ENCODE assay signal across 10 mouse cellular contexts in genomic region chr4:99913894-99914451, GRCm38 (mm10). TPM values are rescaled to one million over a fixed set of nuclear protein-coding genes. Genes with fewer than 3 reads are reported as not detected.
DNase-seq lines count a peak whose midpoint lies in the region; ATAC-seq and TF ChIP-seq lines count a peak whose summit lies in the region.
"Had no signal": no experiment of that assay in that cellular context is flagged by ENCODE, and none has a peak within 500 bp of the region (broad histone marks: within the 10 kb centered on the region; RNA-seq: fewer than 3 reads in every experiment).

No protein-coding gene starts in this region.

- no peak overlapping the region for H3K4me3 ChIP-seq in liver, adult 2 months (ENCODE audit: insufficient read depth, low read depth, low read length)
- no peak overlapping the region for H3K4me3 ChIP-seq in liver, embryonic 11.5 days (ENCODE audit: low read depth, low read length)
- H3K4me3 ChIP-seq: hindbrain, embryonic 15.5 days; liver, embryonic 13.5 days had no signal

- in situ Hi-C loops in Patski (cut with MboI; ENCODE audit: low pct_unique_long_range_greater_than_20kb): no loop called here

- TF ChIP-seq CTCF in liver, adult 2 months (IDR thresholded peaks at IDR 0.05; ENCODE audit: low read depth, low read length): no peak
- TF ChIP-seq CTCF in Patski (IDR thresholded peaks at IDR 0.05): peak; percentile 50

- no peak overlapping the region for H3K9ac ChIP-seq in liver, adult 2 months (ENCODE audit: low read depth, low read length)
- H3K9ac ChIP-seq in liver, embryonic 11.5 days (ENCODE audit: low read depth, low read length): no peak overlapping the region
- H3K9ac ChIP-seq: hindbrain, embryonic 15.5 days; liver, embryonic 13.5 days had no signal

- no peak overlapping the region for H3K4me2 ChIP-seq in liver, embryonic 11.5 days
- H3K4me2 ChIP-seq: hindbrain, embryonic 15.5 days; liver, embryonic 13.5 days had no signal

- H3K4me1 ChIP-seq in liver, adult 2 months (ENCODE audit: control insufficient read depth, insufficient read depth, low read length): no peaks in the 10 kb centered on the region
- no peaks in the 10 kb centered on the region for H3K4me1 ChIP-seq in liver, embryonic 11.5 days (replicated peaks; ENCODE audit: control insufficient read depth, insufficient read depth, low read length)
- H3K4me1 ChIP-seq: hindbrain, embryonic 15.5 days; liver, embryonic 13.5 days had no signal

- POLR2A ChIA-PET in Patski (lab: Charles Lee): interaction anchor here (0.5 kb wide), 1 partner anchor 555 kb away, joined by 3 read pairs; no protein-coding TSS in a partner anchor

- H3K79me2 ChIP-seq in liver, adult 2 months (ENCODE audit: control insufficient read depth, insufficient read depth, low read length): no peaks in the 10 kb centered on the region

- CTCF ChIA-PET in Patski (lab: Charles Lee): interaction anchor here (1.5 to 2.2 kb wide), 2 partner anchors 13 to 15 kb away, joined by 3 to 8 read pairs; partner anchors contain the start of genes Itgb3bp and Pgm1

- no peak for TF ChIP-seq POLR2A in liver, adult 2 months (IDR thresholded peaks at IDR 0.05; ENCODE audit: extremely low read depth, insufficient read depth, low read length)

- no peak for ATAC-seq in liver, embryonic 11.5 days (replicated peaks; ENCODE audit: low FRiP score)
- ATAC-seq in Patski: no peak

- no peaks in the 10 kb centered on the region for H3K9me3 ChIP-seq in liver, embryonic 11.5 days (ENCODE audit: control insufficient read depth, low read length)
- H3K9me3 ChIP-seq: hindbrain, embryonic 15.5 days; liver, embryonic 13.5 days had no signal

- intact Hi-C loops in heart, postnatal 25 days (cut with DNase I): no loop called here

- no peaks in the 10 kb centered on the region for H3K36me3 ChIP-seq in liver, adult 2 months (ENCODE audit: control insufficient read depth, insufficient read depth, low read length)
- no peaks in the 10 kb centered on the region for H3K36me3 ChIP-seq in liver, embryonic 11.5 days (ENCODE audit: control insufficient read depth, insufficient read depth, low read length)
- H3K36me3 ChIP-seq: hindbrain, embryonic 15.5 days; liver, embryonic 13.5 days had no signal

- peak; percentile 16 for DNase-seq in adrenal gland, postnatal 14 days
- no peak for DNase-seq in adrenal gland, postnatal 10 days
- peak; percentile 43 for DNase-seq in liver, adult 2 months (ENCODE audit: extremely low read depth, low read depth, low spot score)
- DNase-seq in liver, embryonic 11.5 days (ENCODE audit: low spot score): no peak
- DNase-seq in Patski (ENCODE audit: low read depth, low spot score): no peak
- peak; percentile 72 for DNase-seq in induced T-regulatory cell, adult 2 months (ENCODE audit: low read depth)
- no peak for DNase-seq in right cerebral cortex, postnatal 14 days
- no peak for DNase-seq in heart, postnatal 25 days (ENCODE audit: low spot score)
- DNase-seq: liver, embryonic 13.5 days had no signal

- H3K27me3 ChIP-seq in liver, adult 2 months (ENCODE audit: control insufficient read depth, insufficient read depth, low read length): no peaks in the 10 kb centered on the region
- H3K27me3 ChIP-seq in liver, embryonic 11.5 days (replicated peaks; ENCODE audit: control insufficient read depth, insufficient read depth, low read length): no peaks in the 10 kb centered on the region
- no peaks in the 10 kb centered on the region for H3K27me3 ChIP-seq in Patski
- H3K27me3 ChIP-seq: hindbrain, embryonic 15.5 days; liver, embryonic 13.5 days had no signal

- WGBS in liver, adult 2 months: 59% methylated on average over 4 of the region's 4 CpGs
- WGBS in liver, embryonic 11.5 days: 63% methylated on average over 4 of the region's 4 CpGs

- no peak overlapping the region for H3K27ac ChIP-seq in liver, adult 2 months (replicated peaks; ENCODE audit: insufficient read depth, low read depth, low read length)
- H3K27ac ChIP-seq in liver, embryonic 11.5 days (ENCODE audit: low read depth, low read length): no peak overlapping the region
- H3K27ac ChIP-seq: hindbrain, embryonic 15.5 days; liver, embryonic 13.5 days had no signal

RNA-seq across cellular contexts. Expression of gene Pgm1, which starts 15.2 kb away (rescaled TPM):
- 99.1 and 125 TPM in 2 replicates for total RNA-seq in adrenal gland, postnatal 14 days (2021)
- total RNA-seq in adrenal gland, postnatal 10 days (2021): 100 to 1,000 TPM; 137 to 157 TPM
- 219 and 229 TPM in 2 replicates for total RNA-seq in liver, adult 2 months (2014; rRNA removed)
- 158 and 175 TPM in 2 replicates for polyA plus RNA-seq in liver, adult 2 months (2012; rRNA removed)
- 105 and 117 TPM in 2 replicates for polyA plus RNA-seq in liver, embryonic 11.5 days (2014; fragmentation: Nextera tagmentation; extraction: Ambion mirVana)
- polyA plus RNA-seq in Patski (2021): 74.9 TPM
- 100 to 1,000 TPM; 235 to 244 TPM for total RNA-seq in heart, postnatal 25 days (2021)

RNA-seq across cellular contexts. Expression of gene Itgb3bp, which starts 15.6 kb away (rescaled TPM):
- total RNA-seq in adrenal gland, postnatal 14 days (2021): 6.6 and 7.0 TPM in 2 replicates
- total RNA-seq in adrenal gland, postnatal 10 days (2021): 1 to 10 TPM; 8.4 to 9.0 TPM
- total RNA-seq in liver, adult 2 months (2014; rRNA removed): 1.4 and 2.6 TPM in 2 replicates
- polyA plus RNA-seq in liver, adult 2 months (2012; rRNA removed): 0.19 and 0.26 TPM in 2 replicates
- 35.7 and 39.0 TPM in 2 replicates for polyA plus RNA-seq in liver, embryonic 11.5 days (2014; fragmentation: Nextera tagmentation; extraction: Ambion mirVana)
- 4.3 TPM for polyA plus RNA-seq in Patski (2021)
- total RNA-seq in heart, postnatal 25 days (2021): 1 to 10 TPM; 6.1 to 6.6 TPM

Comparison
In these comparisons a context has a peak if more than half of its experiments do, and no peak if none do; other contexts are left out.
1. DNase-seq: peak in adrenal gland, postnatal 14 days (single experiment), liver, adult 2 months (single experiment) and induced T-regulatory cell, adult 2 months (single experiment); none in adrenal gland, postnatal 10 days (single experiment), liver, embryonic 11.5 days (single experiment), Patski (single experiment), right cerebral cortex, postnatal 14 days (single experiment) and heart, postnatal 25 days (single experiment).